Mouse (Mus musculus): ENCODE measurements around the gene Krtcap2.
"Not testable (repeated sequence)": the region's sequence is repeated elsewhere in the genome, so short reads cannot be mapped to it uniquely, and the experiment has no call there.

Gene Krtcap2

DNA sequence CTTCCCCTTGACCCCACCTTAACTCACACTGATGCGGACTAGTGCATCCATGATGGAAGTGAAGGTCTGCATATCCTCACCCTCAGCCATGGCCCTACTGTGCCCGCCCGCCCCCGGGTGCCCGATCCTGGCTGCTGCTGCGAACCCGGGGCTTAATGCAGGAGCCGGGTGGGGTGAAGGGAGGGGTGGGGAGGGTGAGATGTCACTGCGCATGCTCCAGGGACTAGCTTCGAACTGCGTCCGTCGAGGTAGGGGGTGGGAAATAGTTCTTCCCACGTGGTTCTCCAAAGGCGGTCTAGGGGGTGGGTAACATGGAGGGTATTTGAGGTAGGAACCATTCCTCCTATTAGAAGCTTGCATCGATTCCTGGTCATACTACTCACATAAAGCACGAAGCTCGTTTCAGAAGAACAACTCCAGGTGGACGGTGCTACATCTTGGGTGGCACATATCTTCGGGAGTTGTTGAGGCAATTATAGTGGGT, at the start of gene Krtcap2:
Krtcap2 (plus strand) TSS at position 279 of the 484 bp plus-strand sequence.
- no peak for DNase-seq (ENCODE audit: low spot score)

DNA sequence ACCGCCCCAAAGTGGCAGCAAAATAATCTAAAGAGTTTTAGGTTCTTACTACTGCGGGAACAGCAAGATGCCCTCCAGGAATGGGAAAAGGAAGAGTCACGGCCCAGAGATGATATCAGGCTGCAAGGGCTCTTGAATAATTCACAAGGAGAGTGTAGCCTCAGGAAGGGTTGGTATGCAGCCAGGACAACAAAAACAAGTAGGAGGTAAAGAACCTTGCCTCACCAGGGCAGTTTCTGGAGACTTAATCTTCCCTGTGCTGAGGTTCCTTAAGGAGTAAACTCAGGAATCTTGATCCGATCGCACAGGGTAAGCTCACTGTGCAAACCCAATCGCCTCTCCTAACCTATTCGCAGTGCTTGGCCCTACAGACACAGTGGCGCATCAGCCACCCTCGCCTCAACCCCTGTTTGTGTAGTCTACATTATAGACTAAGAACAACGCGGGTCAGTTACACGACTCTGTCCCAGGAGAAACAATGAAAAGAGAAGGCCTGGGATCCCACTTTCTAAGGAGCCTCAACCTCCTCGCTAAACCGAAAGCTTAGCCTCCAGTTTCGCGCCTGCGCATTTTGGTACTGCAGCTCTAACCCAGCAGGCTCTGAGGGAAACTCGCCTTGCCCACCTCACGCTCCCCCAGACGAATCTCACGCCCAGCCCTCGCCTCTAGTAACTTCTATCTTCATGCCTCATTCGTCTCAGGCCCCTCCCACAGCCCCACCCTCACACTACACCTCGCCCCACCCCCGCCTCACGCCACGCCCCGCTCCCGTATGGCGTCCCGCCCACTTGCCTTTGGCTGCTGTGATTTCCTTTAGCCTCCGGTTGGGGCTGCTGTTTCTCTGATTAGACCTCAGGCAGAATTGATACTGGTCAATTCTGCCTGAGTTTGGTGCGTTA, 49.5 kb upstream of the Krtcap2 start:
- peak; percentile 68 for DNase-seq (ENCODE audit: low spot score)

DNA sequence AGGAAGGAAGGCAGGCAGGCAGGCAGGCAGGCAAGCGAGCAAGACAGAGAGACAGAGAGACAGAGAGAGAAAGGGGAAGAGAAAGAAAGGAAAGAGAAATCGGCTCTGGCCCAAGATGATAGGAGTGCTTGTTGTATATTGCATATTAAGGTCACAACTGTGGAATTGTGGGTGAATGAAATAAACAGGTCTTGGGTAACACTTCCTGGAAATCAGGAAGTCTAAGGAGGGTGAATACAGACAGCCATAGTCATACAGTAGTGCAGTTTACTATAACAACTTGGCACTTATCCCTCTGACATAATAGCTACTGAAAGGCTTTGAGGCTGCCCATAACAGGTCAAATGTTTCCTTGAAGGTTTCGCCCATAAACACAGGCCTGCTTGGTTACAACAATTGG, 45.9 kb upstream of the Krtcap2 start:
- DNase-seq (ENCODE audit: low spot score): no peak

DNA sequence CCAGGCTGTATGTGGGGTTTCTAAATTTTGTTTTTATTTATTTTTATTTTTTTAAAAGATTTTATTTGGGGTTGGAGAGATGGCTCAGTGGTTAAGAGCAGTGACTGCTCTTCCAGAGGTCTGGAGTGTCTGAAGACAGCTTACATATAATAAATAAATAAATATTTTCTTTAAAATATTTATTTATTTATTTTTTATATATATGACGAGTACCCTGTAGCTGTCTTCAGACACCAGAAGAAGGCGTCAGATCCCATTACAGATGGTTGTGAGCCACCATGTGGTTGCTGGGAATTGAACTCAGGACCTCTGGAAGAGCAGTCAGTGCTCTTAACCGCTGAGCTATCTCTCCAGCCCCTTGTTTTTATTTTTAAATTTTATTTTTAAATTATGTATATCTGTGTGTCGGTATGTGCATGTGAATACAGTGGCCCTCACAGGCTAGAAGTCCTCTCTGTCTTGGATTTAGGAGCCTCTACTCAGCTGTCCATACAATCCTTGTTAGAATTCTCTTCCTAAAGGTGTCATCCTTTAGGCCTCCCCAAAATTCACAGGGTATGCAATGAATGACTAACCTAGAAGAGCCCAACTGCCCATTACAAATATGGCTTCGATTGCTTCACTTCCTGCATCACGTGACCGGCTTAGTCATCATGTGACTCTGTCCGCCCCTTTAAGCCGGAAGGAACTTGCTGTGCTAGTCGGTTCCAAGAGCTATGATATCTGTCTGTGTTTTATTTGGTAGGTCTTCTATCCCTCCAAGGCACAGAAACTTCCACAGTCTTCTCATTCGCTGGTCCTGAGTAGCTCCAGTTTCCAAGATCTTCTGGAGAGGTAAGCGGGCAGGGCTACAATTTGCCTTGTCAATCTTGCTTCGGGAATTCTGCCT, 43.3 kb upstream of the Krtcap2 start, which contains the start of gene Gba:
Gba (plus strand) TSS at position 676 of the 889 bp plus-strand sequence.
- DNase-seq (ENCODE audit: low spot score): peak; percentile 85

DNA sequence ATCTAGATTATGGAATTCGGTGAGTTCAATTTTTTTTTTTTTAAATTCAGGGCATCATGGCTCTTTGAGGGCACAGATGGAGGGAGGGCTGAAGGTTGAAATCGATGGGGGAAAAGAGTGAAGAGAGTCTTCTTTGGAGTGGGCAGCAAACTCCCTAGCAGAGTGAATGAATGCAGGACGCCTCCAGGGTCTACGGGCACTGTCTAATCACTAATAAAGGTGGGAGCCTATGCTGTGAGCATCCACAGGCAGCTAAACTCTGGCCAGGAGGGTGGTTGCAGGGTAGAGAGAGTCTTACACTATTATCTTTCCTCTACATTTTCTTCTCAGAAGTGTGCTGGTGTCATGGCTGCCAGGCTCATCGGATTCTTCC, 42.6 kb upstream of the Krtcap2 start:
- no peak for DNase-seq (ENCODE audit: low spot score)

DNA sequence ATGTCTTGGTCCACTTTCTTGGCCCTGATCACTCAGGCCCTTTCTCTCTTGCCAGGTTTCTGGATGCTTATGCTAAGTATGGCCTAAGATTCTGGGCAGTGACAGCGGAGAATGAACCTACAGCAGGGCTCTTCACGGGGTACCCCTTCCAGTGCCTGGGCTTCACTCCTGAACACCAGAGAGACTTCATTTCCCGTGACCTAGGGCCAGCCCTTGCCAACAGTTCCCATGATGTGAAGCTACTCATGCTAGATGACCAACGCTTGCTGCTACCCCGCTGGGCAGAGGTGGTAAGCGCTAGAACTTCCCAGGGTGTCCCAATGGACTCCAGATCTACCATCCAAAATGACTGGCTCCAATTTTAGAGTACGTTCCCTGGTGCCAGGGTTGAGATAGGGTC, 39.7 kb upstream of the Krtcap2 start:
- no peak for DNase-seq (ENCODE audit: low spot score)

DNA sequence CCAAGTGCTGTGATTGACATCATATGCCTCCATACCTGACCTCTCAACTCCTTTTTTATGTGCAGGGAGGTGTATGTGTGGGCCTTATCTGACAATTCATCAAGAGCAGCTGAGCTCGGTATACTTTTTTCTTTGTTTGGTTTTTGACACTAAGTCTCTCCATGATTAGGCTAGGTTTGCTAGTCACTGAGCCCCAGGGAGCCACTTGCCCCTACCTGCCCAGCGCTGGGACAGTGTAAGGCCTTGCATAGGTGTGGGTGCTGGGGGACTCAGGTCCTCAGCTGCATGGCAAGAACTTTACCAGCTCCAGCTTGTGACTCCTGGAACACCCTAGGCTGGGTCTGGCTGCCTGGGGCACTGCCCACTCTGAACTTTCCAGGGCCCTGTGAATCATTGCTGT, 39.1 kb upstream of the Krtcap2 start:
- no peak for DNase-seq (ENCODE audit: low spot score)

DNA sequence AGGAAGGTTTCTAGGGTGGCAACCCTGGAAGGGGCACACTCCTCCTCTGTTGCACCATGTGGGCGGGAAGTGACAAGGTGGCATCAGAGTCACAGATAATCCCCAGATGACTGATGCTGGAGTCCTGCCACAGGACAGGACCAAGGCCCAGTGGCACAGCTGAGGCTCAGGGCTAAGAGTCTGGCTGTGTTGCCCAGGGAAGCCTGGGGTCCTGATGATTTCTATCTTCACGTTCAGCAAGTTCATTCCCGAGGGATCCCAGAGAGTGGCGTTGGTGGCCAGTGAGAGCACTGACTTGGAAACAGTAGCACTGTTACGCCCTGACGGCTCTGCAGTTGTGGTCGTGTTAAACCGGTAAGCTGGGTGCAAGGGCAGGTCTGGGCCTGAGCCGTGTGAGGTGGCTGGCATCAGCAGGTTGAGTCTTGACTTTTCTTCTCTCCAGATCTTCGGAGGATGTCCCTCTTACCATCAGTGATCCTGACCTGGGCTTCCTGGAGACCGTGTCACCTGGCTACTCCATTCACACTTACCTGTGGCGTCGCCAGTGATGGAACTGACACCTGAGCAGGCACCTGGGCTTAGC, 37.6 kb upstream of the Krtcap2 start:
- DNase-seq (ENCODE audit: low spot score): no peak

DNA sequence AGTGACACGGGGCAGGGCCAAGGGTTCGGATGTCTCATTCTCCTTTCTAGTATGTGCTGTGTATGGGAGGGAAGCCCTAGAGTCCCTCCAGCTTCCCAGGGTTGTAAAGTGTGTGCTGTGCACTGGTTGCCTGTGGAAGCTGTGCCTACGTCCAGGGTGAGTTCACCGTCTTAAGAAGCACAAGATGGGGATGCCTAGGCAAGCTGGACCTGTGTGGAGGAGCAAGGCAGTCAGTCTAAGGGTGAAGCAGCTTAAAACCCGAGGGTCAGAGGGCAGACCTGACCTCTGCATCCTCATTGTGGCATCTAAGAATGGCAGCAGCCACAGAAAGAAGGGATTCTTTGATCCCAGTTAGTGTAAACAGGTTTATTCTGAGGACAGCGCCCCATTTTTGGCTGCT, 37.0 kb upstream of the Krtcap2 start:
- no peak for DNase-seq (ENCODE audit: low spot score)

DNA sequence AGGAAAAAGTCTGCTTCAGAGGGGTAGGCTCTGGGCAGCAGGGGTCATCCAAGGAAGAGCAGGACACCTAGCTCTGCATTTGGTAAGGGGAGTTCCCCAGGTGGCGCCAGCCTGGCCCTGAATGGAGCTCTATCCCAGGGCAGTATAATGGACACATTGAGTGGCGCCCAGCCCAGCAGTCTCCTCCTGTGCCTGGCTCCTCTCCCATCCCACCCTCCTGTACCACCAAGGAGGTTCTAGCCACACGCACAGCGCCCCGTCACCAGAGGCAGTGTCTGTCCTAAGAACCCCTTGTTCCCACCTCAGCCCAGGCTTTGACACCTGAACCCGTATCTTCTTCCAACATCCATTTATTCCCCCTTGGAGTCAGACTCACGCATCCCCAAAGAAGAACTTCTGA, 36.0 kb upstream of the Krtcap2 start:
- no peak for DNase-seq (ENCODE audit: low spot score)

DNA sequence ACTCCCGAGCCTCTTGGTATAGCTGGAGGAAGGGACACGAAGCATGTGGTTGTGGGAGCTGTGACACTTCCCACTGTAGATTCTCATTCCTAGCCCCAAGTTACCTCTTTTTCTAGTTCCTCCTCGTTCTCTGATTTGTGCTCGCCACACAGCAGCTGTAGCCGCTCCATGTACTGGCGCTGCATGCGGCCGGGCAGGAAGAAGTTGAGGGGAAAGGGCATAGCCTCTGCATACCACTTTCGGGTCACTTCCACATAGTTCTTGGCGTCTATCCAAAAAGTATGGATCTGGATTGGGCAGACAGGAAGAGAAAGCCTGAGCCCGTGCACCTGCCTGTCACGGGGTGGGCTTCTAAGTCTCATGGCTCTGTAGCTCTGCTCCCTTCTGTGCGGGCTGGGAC, 35.6 kb upstream of the Krtcap2 start:
- no peak for DNase-seq (ENCODE audit: low spot score)

DNA sequence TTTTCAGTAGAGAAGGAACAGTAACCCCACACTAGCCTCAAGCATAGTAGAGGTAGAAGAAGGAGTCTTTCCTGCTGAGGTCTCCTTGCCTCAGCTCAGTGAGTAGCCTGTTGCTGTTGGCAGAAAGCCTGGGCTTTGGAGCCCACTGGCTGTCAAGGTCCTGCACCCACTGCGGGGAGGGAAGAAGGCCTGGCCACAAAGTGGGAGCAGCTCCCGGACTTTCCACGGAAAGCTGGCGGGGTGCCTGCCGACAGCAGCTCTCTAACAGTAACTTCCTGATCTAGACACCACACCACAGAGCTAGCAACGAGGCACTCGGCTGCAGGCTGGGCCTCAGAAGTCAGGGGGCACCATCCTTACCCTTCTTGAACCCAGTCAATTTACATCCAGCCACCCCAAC, 35.0 kb upstream of the Krtcap2 start:
- DNase-seq (ENCODE audit: low spot score): no peak

DNA sequence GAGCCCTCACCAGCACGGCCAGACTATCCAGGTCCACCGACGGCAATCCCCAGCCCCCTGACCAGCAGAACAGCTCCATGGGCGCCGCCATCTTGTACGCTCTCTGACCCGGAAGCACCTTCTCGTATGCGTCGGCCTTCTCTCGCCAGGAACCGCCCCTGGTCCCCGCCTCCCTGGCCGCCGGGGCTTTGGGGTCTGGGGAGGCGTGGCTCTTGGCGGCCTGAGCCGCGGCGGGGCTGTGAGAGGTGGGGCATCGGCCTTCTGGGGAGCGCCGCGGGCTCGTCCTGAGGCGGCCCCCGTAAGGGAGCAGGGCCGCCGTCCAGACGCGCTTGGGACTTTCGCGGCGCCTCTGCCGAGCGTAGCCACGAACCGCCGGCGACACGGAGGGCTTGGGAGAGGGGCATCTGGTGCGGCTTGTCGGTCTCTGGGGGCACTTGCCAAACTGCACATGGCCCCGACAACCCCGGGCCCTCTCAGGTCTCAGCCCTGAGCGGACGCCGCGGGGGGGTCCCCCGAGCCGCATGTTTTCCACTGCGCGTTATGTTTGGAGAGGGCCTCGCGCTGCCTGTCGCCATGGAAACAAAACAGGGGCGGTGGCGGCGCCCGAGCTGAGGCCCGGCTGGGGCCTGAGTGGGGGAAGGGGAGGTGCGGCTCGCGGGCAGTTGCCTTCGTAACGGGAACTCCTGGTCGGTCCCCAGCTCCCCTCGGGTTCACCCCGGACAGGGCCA, 31.8 kb upstream of the Krtcap2 start:
- DNase-seq (ENCODE audit: low spot score): peak; percentile 75

DNA sequence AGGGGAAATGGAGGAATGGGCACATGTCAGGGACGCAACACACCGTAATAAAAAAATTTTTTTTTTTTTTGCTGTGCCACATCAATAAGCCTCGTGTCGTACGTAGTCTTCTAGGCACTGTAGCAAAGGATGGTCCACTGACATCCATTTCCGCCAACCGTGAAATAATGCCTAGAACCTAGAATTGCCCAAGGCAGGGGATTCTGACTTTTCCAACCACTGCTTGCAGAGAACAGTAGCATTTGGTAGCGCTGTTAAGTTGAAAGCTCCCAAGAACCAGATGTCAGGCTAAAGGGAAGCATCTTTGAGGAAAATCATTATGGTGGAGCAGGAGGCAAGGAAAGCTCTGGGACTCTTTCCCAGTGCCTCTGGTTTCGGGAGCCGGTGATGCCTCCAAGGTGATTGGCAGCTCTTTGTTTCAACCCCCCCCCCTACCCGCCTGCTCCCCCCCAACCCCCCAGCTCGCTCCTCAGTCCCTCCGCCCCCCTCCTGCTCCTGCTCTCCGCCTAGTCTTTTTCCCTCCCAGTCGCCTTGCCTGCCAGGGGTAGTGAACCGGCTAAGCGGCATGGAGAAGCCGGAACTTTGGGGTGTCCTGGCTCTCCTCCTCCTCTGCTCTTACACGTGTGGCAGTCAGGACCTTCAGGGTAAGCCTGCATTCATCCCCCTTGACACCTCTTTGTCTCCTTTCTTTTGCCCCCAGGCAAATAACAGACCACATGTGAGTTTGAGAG, 30.9 kb upstream of the Krtcap2 start, which contains the start of gene Thbs3:
Thbs3 (plus strand) TSS at position 500 of the 731 bp plus-strand sequence.
- DNase-seq (ENCODE audit: low spot score): no peak

DNA sequence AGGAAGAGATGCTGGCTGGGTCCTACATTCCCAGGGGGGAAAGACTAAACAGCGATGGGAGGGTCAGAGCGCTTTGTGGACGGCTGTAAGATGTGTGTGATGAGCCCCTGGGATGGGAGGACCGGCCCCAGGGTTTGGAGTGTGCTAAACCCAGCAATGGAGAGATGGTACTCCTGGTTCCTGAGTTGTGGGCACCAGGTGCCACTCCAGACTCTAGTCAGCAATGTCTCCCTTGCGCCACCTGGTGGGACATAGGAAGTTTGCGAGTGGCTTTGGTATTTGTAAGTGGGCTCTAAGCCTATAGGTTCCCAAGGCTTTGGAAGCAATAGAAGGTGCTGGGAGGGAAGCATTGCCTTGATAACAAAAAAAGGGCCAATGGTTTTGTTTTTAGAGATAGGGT, 29.9 kb upstream of the Krtcap2 start:
- DNase-seq (ENCODE audit: low spot score): peak; percentile 65

DNA sequence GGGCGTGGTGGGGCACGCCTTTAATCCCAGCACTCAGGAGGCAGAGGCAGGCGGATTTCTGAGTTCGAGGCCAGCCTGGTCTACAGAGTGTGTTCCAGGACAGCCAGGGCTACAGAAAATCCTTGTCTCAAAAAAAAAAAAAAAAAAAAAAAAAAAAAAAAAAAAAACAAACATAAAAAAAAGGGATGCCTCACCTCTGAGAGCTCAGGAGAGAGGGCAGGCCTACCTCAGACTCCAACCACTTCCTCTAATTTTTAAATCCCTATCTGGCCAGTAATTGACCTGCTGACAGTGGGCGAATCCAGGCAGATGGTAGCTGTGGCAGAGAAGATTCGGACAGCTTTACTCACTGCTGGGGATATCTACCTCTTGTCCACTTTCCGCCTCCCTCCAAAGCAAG, 29.4 kb upstream of the Krtcap2 start:
- DNase-seq (ENCODE audit: low spot score): not testable (repeated sequence)

DNA sequence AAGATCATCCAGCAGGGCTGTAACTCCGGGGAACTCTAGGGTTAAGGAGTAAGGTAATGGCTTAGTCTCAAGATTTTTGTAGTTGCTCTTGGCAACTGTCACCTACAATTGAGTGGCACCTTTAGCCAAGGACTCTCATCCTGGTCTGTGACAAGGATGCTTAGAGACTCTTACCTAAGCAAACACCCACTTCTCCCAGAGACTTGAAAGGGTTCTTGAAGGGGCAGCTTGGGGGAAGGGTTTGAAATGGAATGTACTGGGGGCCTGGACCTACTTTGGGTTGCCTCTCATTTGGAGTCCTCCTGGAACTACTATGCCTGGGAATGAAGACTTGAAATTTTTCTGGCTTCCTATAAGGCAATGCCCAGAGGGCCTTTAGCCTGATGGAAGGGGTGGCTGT, 27.5 kb upstream of the Krtcap2 start:
- DNase-seq (ENCODE audit: low spot score): no peak

DNA sequence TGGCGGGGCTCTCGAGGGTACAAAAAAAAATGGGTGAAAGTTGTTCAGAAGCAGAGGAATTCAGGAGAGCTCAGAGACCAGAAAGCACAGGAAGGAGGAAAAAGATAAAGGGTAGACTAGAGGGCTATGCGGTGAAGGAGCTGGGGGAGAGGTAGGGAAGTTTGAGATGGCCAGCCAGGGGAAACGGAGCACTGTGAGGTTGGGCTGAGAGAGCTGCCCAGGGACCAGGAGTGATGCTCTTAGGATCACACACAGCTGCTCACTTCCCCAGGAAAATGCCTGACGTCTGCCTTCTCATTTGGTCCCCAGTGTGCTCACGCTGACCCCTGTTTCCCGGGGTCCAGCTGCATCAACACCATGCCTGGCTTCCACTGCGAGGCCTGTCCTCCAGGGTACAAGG, 26.2 kb upstream of the Krtcap2 start:
- no peak for DNase-seq (ENCODE audit: low spot score)

DNA sequence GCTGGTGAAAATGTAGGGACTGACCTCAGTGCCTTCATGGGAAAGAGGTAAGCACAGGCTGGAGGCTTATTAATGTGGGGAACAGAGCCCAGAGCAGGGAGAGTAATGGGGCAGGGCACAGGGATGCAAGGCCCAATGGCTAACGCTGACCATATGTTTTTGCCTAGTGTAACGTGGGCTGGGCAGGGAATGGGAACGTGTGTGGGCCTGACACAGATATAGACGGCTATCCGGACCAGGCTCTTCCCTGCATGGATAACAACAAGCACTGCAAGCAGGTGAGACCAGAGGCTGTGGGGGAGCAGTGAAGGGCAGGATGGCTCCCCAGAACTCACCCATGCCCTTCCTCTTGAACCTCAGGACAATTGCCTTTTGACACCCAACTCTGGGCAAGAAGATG, 24.6 kb upstream of the Krtcap2 start:
- no peak for DNase-seq (ENCODE audit: low spot score)

DNA sequence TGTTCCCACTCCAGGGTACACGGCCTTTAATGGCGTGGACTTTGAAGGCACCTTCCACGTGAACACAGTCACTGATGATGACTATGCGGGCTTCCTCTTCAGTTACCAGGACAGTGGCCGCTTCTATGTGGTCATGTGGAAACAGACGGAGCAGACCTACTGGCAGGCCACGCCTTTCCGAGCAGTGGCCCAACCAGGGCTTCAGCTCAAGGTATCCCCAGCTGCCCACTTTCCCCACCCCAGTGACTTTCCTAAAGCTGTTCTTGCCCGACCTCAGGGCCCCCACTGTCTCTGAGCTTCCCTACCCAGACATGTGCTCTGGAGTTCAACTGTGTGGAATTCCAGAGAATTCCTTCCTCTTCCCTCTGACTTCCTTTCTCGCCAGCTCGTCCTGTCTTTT, 21.0 kb upstream of the Krtcap2 start:
- no peak for DNase-seq (ENCODE audit: low spot score)

DNA sequence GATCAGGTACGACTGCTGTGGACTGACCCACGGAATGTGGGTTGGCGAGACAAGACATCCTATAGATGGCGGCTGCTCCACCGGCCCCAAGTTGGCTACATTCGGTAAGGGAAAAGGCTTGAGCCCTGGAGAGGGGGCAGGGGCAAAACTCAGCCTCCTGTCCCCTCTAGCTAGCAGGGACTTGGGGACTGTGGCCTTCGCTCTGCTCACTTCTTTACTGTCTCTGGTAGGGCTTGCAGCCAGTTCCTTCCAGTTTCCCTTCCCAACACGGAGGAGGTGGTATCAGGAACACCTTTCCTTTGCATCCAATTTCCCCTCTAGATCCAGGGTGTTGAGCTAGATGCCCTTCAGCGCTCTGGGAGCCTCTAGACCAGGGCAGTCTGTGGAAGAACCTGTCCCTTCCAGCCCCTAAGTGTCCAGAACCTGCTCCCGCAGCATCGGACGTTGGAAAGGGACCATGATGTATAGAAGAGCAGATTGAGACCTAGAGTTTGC, 20.4 kb upstream of the Krtcap2 start:
- DNase-seq (ENCODE audit: low spot score): no peak
